Mouse (Mus musculus) heart, adult 2 months (tissue): ENCODE data around the gene Slc41a3. TPM values are rescaled to one million over a fixed set of nuclear protein-coding genes. Genes with fewer than 3 reads are reported as not detected.

Experiments used
- DNase-seq, 2 experiments: peaks; one replicate each; pipeline ENCODE4 v3.0.0; 2021
- H3K27ac ChIP-seq: fragments of 200-600 bp; 2 replicates; pipeline ENCODE4 v1.8.1; 2022
- H3K27me3 ChIP-seq: fragments of 200-500 bp; 2 replicates; pipeline ENCODE4 v1.6.1; 2012; ENCODE audit warnings: mild to moderate bottlenecking, low read length, inconsistent platforms, mixed read lengths; ENCODE audit not compliant: control insufficient read depth, insufficient read depth
- H3K36me3 ChIP-seq: fragments of 200-500 bp; 2 replicates; pipeline ENCODE4 v1.6.1; 2012; ENCODE audit warnings: low read length, inconsistent platforms; ENCODE audit not compliant: control insufficient read depth, insufficient read depth
- H3K4me1 ChIP-seq: fragments of 200-500 bp; 2 replicates; pipeline ENCODE4 v1.6.1; 2011; ENCODE audit warnings: low read length; ENCODE audit not compliant: control insufficient read depth, insufficient read depth
- H3K4me3 ChIP-seq: fragments of 200-600 bp; 2 replicates; pipeline ENCODE4 v1.8.1; 2022
- H3K79me2 ChIP-seq: fragments of 200-500 bp; replicated peaks from 2 replicates; pipeline ENCODE4 v1.6.1; 2012; ENCODE audit warnings: mild to moderate bottlenecking, inconsistent platforms, low read length, moderate library complexity, mixed read lengths; ENCODE audit not compliant: control insufficient read depth, insufficient read depth
- H3K9ac ChIP-seq: fragments of 200-500 bp; 2 replicates; pipeline ENCODE4 v1.6.1; 2012; ENCODE audit warnings: low read depth, mild to moderate bottlenecking, control low read depth, inconsistent platforms, low read length, mixed read lengths
- CTCF ChIP-seq: fragments of 200-600 bp; IDR thresholded peaks from 2 replicates; pipeline ENCODE4 v1.8.1; 2022; ENCODE audit warnings: antibody characterized with exemption, mild to moderate bottlenecking, moderate library complexity
- EP300 ChIP-seq: fragments of 200-500 bp; IDR thresholded peaks from 2 replicates; pipeline ENCODE4 v1.6.1; 2011; ENCODE audit warnings: low read depth, low read length, control low read depth; ENCODE audit not compliant: insufficient read depth
- POLR2A ChIP-seq: fragments of 200-500 bp; IDR thresholded peaks from 2 replicates; pipeline ENCODE4 v1.6.1; 2011; ENCODE audit warnings: mild to moderate bottlenecking, low read depth, low read length, control low read depth; ENCODE audit not compliant: insufficient read depth
- WGBS: fragments of 180-500 bp; shearing (Covaris S2); methylation state at CpG from one replicate; pipeline ENCODE4 v1.1.7; 2018; 5-methylcytosine and 5-hydroxymethylcytosine counted together
- intact Hi-C: fragments of 180-260 bp; cut with DNase I; formaldehyde crosslinking; loops from one replicate; pipeline ENCODE4 v1.15.1; 2025
- polyA plus RNA-seq: library from polyadenylated mRNA; depleted of rRNA; stranded (reverse); fragments of >200 nt; gene quantifications from 2 replicates; pipeline ENCODE4 v1.2.3, GENCODE M21; 2012
- total RNA-seq, 2 experiments: library from RNA; stranded (reverse); gene quantifications; 2 replicates each; pipeline ENCODE4 v1.2.3; 2021

Gene Slc41a3
- total and polyA plus RNA-seq, 3 experiments, result 91.9 to 139 (median 100) TPM

DNA sequence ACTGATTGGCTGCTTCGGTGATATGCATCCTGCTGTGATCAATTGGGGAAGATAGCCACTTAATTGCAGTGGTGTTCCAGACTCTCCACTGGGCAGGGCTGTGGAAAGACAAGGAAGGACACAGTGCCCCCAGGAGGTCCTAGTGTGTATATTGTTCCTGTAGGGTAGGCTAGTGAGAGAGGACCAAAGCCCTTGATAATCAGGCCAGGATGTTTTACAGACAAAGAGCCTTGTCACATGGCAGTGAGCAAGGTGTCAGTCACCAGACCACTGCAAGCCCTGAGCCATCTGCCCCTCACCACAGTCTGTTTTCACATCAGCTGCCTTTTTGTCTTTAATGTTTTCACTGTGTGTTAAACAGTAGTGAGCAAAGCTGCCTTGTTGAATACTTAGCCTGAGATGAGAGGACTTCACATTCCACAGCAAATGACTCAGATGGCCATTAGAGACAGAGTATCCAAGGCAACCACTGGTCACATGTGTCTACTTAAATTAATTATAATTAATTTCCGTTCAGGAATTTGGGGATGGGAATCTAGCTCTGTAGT lies 43.2 kb upstream of the Slc41a3 start:
- H3K27me3 ChIP-seq, result no peaks in the 10 kb centered on the region
- DNase-seq, result no peak
- H3K4me1 ChIP-seq, result peaks cover 5% of the 10 kb centered on the region
- no peak overlapping the region for H3K9ac ChIP-seq
- no peaks in the 10 kb centered on the region for H3K79me2 ChIP-seq
- 52% methylated on average over 2 of the region's 2 CpGs for WGBS
- TF ChIP-seq POLR2A (no peak), CTCF (peak; percentile 59), EP300 (no peak)
- no peak overlapping the region for H3K27ac ChIP-seq
- intact Hi-C loops, result no loop called here
- H3K4me3 ChIP-seq, result no peak overlapping the region
- no peaks in the 10 kb centered on the region for H3K36me3 ChIP-seq

GRCm38 (mm10) chr6:90564240-90564639 lies 40.3 kb upstream of the Slc41a3 start:
- no peaks in the 10 kb centered on the region for H3K79me2 ChIP-seq
- no peaks in the 10 kb centered on the region for H3K36me3 ChIP-seq
- WGBS, result 72% methylated on average over 9 of the region's 9 CpGs
- H3K9ac ChIP-seq, result no peak overlapping the region
- no peak overlapping the region for H3K4me3 ChIP-seq
- intact Hi-C loops, result no loop called here
- no peak for DNase-seq
- H3K27me3 ChIP-seq, result no peaks in the 10 kb centered on the region
- H3K4me1 ChIP-seq, result no peaks in the 10 kb centered on the region
- TF ChIP-seq POLR2A, result no peak
- TF ChIP-seq EP300, result no peak
- no peak for TF ChIP-seq CTCF
- H3K27ac ChIP-seq, result no peak overlapping the region

DNA sequence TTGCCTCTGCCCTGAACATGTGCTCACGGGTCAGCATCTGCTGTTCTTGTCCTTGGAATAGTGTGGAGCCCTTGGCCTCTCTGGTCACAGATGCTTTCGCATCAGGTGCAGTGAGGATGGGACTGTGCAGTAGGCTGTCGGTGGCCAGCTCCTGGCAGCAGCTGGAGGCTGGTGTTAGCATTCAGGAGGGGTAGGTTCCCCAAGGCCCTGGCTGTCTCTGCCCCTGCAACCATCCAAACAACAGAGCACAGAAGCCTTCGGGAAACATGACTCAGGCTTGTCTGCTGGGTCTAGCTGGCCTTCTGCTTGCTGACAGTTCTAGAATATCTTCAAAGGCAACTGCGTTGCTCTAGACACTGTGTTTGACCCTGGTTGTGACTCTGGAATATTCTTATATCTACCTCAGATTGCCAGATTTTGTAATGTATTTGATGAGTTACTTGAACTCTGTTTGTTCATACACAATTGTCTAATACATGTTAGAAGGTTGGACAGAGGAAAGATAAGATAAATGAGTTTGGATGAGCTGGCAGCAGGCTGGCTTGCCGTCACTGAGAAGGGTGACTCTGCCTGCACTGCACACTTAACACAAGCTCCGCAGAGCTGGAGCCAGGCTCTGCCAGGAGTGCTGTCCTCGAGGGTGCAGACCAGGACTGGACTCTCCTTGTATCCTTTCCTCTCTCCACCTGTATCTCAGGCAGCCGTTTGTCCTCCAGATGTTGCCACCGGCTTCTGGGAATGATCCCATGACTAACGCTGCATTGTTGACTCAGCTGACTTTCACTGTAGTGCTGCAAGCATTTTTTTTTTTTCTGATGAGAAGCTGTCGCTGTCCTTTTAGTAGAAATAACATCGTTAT lies 38.9 kb upstream of the Slc41a3 start:
- WGBS, result 44% methylated on average over 13 of the region's 13 CpGs
- H3K4me3 ChIP-seq, result no peak overlapping the region

GRCm38 (mm10) chr6:90567486-90567885 lies 37.0 kb upstream of the Slc41a3 start:
- TF ChIP-seq POLR2A, result no peak
- TF ChIP-seq EP300, result no peak
- TF ChIP-seq CTCF, result no peak
- WGBS, result 85% methylated on average over 3 of the region's 3 CpGs
- H3K27ac ChIP-seq, result no peak overlapping the region
- no peak for DNase-seq
- H3K4me3 ChIP-seq, result no peak overlapping the region
- no peaks in the 10 kb centered on the region for H3K27me3 ChIP-seq
- no peaks in the 10 kb centered on the region for H3K4me1 ChIP-seq
- intact Hi-C loops, result no loop called here
- H3K36me3 ChIP-seq, result no peaks in the 10 kb centered on the region
- no peaks in the 10 kb centered on the region for H3K79me2 ChIP-seq
- no peak overlapping the region for H3K9ac ChIP-seq

More for the DNA sequence above, 38.9 kb upstream of the Slc41a3 start:
- no peak for TF ChIP-seq EP300
- Histone ChIP-seq H3K27ac (no peak overlapping the region), H3K9ac (no peak overlapping the region), H3K79me2 (no peaks in the 10 kb centered on the region), H3K4me1 (no peaks in the 10 kb centered on the region), H3K27me3 (no peaks in the 10 kb centered on the region), H3K36me3 (no peaks in the 10 kb centered on the region)
- DNase-seq, result no peak
- intact Hi-C loops, result no loop called here

DNA sequence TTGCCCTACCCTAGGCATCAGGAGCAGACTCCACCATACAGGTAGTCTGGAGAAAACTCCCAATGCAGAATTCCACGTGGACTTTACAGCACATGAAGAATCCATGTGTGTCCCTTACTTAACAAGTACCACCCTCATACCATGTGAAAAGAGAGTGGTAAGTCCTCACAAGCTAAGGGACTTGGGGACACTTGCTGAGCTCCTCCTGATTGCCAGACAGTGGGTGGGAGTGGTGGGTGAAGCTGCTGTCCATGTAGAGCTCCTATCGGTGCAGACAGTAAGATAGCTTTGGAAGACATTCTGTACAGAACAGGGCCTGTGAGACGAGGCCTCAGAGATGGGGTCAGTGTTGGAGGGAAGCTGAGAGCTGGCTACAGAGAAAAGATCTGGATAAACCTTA lies 36.6 kb upstream of the Slc41a3 start:
- Histone ChIP-seq H3K9ac (no peak overlapping the region), H3K36me3 (no peaks in the 10 kb centered on the region), H3K27me3 (no peaks in the 10 kb centered on the region), H3K4me3 (no peak overlapping the region), H3K79me2 (no peaks in the 10 kb centered on the region), H3K27ac (no peak overlapping the region), H3K4me1 (no peaks in the 10 kb centered on the region)
- WGBS, result 75% methylated on average over 3 of the region's 3 CpGs
- intact Hi-C loops, result no loop called here
- DNase-seq, result no peak
- no peak for TF ChIP-seq EP300
- no peak for TF ChIP-seq CTCF
- no peak for TF ChIP-seq POLR2A

DNA sequence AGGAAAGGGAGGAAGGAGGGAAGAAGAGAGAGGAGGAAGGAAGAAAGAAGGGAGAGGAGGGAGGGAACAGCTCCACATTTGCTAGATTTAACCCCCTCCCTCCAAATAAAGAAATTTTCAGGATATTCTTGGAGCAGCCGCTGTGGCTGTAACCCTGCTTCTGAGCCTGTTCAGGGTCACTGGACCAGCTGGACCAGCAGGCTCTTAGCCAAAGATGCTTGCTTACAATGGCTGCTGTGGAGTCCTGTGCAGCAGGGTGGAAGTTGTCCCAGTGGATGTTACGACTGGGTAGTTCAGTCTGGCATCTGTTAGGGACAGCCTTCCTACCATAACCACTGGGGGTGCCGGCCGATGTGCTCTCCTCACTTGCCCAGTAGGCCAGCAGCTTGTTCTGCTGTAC lies 35.8 kb upstream of the Slc41a3 start:
- Histone ChIP-seq H3K36me3 (no peaks in the 10 kb centered on the region), H3K4me3 (no peak overlapping the region), H3K27me3 (no peaks in the 10 kb centered on the region), H3K79me2 (no peaks in the 10 kb centered on the region), H3K9ac (no peak overlapping the region), H3K27ac (no peak overlapping the region), H3K4me1 (no peaks in the 10 kb centered on the region)
- WGBS, result 78% methylated on average over 4 of the region's 4 CpGs
- DNase-seq, result no peak
- intact Hi-C loops, result no loop called here
- TF ChIP-seq POLR2A (no peak), EP300 (no peak), CTCF (no peak)
